Mouse (Mus musculus) thymus, postnatal 14 days (tissue): ENCODE measurements around the gene Sox5.
A peak's percentile ranks its signal among the peaks of the same experiment; 100 is the strongest.

Experiments used
- DNase-seq: peaks from one replicate; pipeline ENCODE4 v3.0.0; 2021

Gene Sox5

GRCm38 (mm10) chr6:143895092-143895491, 886.7 kb downstream of the Sox5 start:
- DNase-seq, result no peak

- DNase-seq, result no peak
These were observed 888.9 kb downstream of the Sox5 start for GRCm38 (mm10) chr6:143892869-143893268.

GRCm38 (mm10) chr6:143888556-143888955, 893.2 kb downstream of the Sox5 start:
- DNase-seq, result no peak

DNA sequence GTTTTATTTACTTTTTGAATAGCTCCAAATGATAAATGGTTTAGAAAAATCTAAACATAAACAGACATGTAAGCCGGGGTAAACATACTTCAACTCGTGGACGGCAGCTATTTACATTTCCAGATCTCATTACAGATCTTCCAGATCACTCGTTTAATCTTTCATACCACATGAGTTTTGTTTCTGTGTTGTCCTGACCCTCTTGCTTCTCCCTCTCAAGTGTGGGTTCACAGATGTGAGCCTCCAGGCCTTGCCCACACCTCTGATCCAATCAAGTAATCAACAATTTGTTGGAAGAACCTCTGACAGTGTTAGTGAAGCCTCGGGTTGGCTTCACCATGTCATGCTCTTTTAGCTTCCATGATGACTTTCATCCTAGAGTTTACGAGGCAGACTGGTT, 903.3 kb downstream of the Sox5 start:
- DNase-seq, result no peak

- no peak for DNase-seq
These were observed 913.0 kb downstream of the Sox5 start for GRCm38 (mm10) chr6:143868790-143869189.

DNA sequence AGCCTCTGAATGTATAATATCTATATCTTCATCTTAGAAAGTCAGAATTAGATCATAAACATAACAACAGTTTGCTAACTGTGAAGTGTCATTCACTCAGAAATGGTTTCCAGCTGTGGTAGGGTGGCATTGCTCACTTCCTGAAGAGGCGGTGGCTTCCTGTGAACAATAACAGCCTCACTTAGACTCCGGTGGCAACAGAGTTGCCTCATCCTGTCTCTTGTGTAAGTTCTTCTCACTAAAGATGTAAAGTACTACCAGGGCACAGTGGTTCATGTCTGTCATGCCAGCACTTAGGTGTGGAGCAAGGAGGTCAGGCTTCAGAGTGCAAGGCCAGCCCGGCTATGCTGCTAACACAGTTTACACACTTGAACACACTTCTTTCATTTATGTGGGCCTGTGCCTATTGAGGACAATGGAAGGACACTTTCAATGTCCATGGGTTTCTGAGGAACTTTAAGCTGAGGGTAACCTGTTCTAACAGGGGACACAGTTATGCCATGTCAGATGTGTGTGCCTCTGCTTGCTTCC, 913.6 kb downstream of the Sox5 start:
- DNase-seq, result peak; percentile 63

DNA sequence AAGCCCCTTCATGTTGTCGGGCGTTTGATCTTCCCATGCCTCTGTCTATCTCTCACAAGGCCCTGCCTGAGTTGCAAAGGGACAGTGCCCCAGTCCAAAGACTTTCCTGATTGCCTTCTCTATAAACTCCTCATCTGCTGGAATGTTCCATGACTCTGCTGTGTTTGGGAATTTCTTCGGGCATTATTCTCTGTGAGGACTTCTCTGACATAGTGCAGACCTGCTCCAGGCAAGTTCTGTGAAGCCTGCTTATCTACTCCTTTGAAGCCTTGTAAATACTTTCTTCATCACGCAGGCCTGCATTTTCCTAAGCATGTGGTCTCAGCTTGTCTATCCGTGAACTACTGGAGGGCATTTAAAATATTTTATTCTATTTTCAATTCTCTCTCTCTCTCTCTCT, 914.7 kb downstream of the Sox5 start:
- DNase-seq, result no peak

GRCm38 (mm10) chr6:143866566-143866965, 915.2 kb downstream of the Sox5 start:
- no peak for DNase-seq

GRCm38 (mm10) chr6:143862611-143863110, 919.1 kb downstream of the Sox5 start:
- no peak for DNase-seq

GRCm38 (mm10) chr6:143860036-143860435, 921.7 kb downstream of the Sox5 start:
- DNase-seq, result no peak

DNA sequence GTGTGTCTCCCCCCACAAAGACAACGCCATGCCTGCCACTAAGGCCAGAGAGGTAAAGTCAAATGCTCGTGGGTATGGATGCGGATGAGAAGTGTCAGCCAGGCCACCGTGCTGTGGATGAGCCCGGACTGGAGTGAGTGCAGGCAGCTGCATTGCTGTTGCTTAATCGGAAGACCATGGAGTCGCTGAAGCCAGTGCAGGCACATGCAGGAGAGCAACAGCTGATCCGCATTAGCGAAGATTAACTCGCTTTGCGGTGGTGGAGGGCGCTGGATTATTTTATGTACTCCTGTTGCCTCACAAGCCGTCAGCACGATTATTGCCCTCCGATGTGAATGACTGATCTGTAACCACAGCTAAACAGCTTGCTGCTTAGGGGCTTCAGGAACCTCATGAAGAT, 922.2 kb downstream of the Sox5 start:
- DNase-seq, result no peak

DNA sequence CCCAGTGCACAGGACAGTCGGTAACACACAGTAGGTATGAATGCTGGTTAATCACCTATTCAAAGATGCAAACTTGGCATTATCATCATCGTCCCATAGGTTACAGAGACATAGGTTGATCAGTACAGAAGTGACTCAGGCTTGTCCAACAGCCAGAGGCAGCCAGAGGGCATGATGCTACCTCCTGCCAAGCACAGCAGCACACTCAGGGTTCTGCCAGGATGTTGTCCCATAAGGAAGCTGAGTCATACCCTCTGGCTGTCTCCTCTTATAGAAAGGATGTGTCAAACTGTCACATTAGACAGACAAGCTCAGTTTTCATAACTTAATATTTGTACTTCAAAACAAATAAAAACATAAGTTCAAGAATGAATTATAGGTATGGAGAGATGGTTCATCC, 923.2 kb downstream of the Sox5 start:
- no peak for DNase-seq

DNA sequence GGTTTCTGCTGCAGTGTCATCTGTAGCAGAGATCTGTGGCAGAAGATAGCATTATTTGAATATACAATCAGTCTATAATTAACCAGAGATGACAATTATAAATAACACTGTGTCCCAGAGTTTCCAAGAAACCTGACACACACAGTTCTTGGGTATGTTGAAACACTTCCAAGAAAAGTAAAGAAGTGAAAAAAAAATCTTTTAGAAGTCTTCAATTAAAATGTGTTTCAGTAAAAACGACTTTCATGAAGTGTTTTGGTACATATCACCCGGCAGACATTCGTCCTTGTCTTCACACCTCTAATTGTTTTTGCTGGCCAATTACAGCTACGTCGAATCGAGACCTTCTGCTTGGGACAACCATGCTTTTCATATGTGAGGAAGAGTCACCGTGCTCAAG, 924.4 kb downstream of the Sox5 start:
- DNase-seq, result no peak

DNA sequence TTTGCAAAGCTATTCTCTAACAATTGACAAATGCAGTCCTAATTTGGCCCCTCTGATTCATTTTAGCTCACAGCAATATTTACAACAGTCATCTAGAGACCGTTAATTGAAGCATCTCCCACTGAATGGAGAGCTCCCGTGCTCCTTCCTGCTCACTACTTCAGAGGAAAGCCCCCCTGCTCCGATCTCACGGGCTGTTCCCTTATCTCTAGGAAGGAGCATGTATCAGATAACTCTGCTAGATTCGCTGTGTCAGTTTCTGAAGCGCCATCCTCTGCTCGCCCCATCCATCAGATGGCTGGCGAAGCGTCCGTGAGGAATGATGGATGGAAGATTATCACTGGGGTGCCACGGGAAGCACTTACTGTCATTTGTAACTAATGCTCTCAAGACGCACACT, 926.4 kb downstream of the Sox5 start:
- DNase-seq, result no peak

DNA sequence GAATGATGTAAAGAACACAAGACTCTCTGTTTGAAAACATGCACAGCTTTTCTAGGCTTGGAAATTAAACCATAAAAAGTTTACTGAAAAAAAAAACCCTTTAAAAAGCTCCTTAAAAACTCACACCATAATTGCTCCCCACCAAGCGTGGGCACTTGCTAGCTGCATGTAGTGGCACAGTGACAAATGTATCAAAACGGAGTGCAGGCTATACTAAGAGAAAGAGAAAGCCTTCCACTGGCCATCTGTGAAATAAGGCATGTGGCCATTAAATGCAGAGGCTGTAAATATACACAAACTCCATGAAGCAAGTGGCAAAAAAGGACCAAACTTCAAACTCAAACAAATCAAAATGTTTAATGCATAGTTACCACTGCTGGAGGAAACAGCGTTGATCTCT, 927.7 kb downstream of the Sox5 start:
- DNase-seq, result no peak

DNA sequence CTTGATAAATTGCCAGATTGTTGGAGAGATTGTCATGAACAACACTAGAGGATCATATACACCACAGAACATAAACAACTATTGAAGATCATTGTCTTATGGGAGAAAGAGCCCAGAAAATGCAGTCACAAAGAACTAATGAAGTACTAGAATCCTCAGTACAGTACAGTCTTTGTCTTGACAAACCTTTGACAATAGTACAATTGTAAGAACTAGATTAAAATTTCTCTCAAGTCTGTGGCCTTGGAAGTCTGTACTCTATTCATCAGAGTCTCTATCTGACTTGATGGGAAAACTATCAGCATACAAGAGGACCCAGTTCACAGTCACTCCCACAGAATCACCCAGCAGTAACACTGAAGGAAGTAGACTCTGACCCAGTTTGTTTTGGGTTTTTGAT, 936.0 kb downstream of the Sox5 start:
- no peak for DNase-seq

DNA sequence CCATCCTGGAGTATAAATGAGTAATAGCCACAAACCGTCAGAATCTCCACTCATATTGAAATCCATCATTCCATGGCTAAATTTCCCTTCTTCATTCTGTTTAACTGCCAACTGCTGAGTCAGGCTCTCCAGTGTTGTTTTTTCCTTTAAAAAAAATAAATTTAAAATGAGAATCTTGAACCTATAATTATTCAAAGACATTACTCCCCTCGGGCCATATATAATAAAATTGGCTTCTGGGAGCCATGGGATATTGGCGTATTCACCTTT, 937.1 kb downstream of the Sox5 start:
- no peak for DNase-seq

GRCm38 (mm10) chr6:143843933-143844700, 937.7 kb downstream of the Sox5 start:
- DNase-seq, result no peak

DNA sequence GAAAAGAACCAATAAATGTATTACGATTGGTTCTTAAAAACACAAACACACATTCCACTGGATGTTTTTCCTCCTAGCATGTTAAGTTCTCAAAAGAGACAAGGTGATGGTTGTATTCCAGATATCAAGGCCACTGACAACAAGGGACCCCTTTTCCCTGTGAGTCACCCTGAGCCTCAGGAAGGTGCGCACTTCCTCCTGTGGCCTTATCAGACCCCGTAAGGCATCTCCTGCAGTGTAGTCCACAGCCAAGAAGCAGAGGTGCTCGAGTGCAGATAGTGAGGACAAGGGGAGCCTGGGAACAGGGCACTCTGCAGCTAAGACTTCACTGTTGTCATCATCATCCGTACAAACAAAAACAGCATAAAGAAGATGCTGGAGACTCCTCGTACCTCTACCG, 939.8 kb downstream of the Sox5 start:
- DNase-seq, result no peak

GRCm38 (mm10) chr6:143841109-143841638, 940.6 kb downstream of the Sox5 start:
- no peak for DNase-seq

DNA sequence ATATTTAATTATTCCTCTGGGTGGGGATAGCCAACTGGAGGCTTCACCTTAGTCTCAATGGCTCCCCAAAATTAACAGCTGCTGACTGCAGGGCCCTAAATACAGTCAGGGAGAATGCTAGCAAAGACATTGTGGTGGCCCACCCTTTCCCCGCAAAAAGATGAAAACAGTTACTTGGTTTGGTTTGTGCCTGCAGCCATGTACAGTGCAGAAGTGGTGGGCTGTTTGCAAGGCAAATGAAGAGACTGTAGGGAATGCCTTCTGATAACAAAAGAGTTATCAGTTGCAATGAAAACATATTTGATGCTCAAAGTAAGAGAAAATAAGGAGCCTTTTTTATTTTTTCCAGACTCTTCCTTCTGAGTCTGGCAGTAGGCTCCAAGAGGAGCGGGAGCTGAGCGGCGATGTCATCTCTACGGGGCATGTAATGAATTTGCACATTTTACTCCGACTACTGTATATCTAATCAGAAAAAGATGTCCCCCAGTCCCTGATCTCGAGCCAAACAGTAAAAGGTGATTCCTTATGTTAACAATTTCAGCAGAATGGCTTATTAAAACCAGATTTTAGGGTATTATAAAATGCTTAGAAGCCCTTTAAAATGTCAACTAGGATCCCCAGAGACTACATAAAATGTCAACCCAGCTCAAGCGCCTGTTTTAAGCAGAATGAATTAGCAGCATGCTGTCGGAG, 943.2 kb downstream of the Sox5 start:
- no peak for DNase-seq

GRCm38 (mm10) chr6:143835331-143835730, 946.4 kb downstream of the Sox5 start:
- DNase-seq, result no peak

DNA sequence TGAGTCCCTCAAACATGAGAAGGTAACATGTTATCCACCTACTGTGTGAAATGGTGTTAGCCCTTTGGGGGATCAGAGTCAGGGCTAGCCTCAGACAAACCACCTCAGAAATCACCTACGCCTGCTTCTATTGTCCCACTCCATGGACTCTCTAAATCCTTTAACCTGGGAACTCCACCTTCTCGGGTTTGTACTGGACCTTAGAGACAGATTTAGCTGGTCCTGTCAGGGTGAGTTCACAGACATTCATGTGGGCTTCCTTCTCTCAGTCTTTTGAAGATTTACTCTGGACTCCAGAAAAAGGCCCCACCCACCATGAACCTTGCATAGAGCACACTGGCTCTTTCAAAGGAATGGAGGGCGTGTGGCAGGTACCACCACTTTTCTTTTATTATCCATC, 947.8 kb downstream of the Sox5 start:
- DNase-seq, result no peak

- no peak for DNase-seq
These were observed 948.6 kb downstream of the Sox5 start for GRCm38 (mm10) chr6:143833182-143833558.
